Mouse (Mus musculus): ENCODE results near the gene Gm20422.

Gene Gm20422

DNA sequence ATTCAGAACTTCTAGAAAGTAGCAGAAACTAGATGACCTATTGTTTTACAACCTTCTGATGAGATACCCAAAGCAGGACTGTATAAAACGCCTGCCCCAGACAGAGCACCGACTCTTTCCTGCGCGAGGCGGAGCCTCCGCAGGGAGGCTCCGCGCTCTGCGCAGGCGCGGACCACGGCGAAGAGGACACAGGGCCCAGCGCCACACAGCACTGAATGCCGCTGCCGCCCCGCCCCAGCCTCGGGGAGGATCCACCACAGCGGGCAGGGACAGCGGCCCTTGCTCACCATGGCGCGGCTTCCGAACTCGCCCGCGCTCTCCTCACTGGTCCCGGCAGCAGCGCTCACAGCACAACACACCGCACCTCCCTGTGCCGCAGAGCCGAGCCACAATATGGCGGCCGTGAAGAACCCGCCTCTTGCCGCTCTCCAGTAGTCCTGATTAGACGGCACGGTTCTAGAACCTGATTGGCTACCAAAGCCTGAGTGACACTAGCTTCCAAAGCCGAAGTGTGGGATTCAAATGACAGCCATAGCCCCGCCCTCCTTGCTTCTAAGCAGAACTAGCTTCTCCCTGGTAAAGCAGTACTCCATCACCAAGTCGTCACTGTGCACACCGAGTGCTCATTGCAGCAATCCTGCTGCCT, at the start of gene Gm20422:
Gene Gm20422 (minus strand): TSS at position 384 of the 646 bp plus-strand sequence.
- DNase-seq (ENCODE audit: low spot score in 2 of 2) = peak; percentile 87 to 88

DNA sequence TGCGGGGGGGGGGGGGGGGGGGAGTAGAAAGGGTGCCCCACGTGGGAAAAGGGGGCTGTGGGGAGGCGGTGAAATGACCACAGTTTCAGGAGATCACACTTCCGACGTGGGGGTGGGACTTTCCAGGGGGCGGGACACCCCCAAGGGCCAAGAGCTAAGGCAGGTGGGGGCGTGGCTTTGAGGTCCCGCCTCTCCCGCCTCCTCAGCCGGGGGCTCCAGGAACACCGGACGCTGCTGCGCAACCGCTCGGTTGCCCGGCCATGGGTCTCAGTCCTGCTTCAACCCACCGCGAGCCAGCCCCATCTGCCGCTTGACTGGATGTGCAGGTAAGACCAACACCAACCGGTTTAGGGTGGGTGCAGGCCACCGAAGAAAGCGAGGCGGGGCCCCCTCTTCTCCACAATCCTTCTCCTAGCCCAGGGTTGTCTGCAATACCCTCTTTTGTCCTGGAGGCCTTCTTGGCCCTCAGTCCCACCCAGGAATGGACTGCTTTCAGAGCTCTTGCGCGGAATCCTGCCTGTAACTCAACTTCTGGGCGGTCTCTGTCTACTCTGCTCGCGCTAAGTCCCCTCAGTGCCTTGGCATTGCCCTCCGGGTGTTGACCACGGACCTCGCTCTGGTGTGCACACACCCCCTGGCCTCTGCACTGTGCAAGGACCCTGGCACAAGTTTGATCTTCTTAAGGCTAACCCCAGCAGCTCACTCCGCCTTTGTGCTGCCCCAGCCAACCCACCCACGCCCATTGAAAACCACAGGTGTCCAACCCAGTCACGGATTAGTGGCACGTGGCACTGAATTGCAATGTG, 47.9 kb upstream of the Gm20422 start, which contains the start of gene Lpar2:
Gene Lpar2 (plus strand): TSS at position 44 of the 806 bp plus-strand sequence.
- DNase-seq (ENCODE audit: low spot score in 2 of 2) = peak in 1 of 2 experiments; percentile 49

GRCm38 (mm10) chr8:69821971-69822385, 47.3 kb upstream of the Gm20422 start:
- no peak for DNase-seq (ENCODE audit: low spot score in 2 of 2)

DNA sequence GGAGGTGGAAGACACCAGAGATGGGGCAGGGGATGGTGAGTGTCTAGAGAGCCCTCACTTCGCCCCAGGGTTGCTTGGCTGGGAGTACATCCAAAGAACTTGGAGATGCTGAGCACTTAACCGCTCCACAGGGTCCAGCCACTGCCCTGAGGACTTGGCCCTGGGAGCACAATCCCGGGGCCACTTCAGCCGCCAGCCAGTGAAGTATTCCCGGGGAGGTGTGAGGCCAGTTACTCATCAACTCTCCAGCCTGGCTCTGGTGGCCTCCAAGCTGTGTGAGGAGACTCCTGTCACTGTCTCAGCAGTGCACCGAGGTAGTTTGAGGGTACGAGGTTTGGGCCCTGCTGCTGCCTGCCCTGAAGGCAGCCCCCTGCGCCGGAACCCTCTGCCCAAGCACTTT, 45.8 kb upstream of the Gm20422 start:
- DNase-seq (ENCODE audit: low spot score in 2 of 2) = no peak

DNA sequence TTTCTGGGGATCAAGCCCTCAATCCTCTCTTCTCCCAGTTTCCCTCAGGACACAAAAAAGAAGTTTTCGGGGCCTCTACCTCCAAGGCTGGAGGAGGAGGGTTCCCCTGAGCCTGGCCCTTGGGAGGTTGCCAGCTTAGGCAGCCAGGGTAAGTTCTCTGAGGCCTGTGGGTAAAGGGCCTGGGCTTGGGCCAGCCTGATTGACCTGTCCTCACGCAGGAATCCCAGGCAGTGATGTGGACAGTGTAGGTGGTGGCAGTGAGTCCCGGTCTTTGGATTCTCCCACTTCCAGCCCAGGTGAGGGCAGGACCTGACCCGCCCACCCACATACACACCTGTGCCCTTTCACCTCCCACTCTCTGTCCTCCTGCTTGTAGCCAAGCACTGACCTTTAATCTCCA, 40.7 kb upstream of the Gm20422 start:
- no peak for DNase-seq (ENCODE audit: low spot score in 2 of 2)

DNA sequence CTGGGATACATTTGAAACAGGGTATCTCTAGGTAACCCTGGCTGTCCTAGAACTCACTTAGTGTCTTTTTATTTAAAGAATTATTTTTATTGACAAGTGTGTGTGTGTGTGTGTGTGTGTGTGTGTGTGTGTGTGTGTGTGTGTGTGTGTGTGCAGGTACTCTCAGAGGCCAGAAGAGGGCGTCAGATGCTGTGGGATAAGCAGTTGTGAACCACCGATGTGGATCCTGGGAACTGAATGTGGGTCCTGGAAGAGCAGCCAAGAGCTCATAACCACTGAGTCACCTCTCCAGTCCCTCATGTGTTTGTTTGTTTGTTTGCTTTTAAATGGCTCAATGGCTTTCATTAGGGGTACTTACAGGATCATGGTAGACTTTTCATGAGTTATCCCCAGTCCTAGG, 40.2 kb upstream of the Gm20422 start:
- no peak for DNase-seq (ENCODE audit: low spot score in 2 of 2)

- no peak for DNase-seq (ENCODE audit: low spot score in 2 of 2)
Observed at GRCm38 (mm10) chr8:69809820-69810219, 35.1 kb upstream of the Gm20422 start.

DNA sequence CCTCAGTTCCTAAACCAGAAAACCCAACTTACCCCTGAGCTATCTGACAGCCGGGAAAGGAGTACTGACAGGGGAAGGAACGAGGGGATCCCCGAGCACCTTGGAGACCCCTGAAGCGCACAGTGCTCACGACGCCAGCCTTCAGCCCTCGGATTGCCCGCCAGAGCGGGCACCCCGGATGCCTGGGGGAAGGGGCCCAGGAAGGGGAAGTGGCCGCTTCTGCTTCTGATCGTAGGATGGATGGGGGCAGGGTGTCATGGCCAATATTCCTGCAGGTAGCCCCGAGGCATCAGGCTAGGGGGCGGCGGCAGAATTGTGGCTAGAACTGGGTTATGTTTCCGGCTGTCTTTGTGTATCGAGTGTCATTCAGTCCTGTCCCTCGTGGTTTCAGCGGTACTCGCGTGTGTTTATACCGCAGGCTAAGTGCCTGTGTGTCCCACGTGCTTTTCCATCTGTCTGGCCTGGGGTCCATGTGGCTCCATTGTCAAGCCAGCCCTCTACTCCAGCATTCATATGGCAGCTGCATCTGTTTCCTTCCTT, 34.2 kb upstream of the Gm20422 start:
- no peak for DNase-seq (ENCODE audit: low spot score in 2 of 2)

DNA sequence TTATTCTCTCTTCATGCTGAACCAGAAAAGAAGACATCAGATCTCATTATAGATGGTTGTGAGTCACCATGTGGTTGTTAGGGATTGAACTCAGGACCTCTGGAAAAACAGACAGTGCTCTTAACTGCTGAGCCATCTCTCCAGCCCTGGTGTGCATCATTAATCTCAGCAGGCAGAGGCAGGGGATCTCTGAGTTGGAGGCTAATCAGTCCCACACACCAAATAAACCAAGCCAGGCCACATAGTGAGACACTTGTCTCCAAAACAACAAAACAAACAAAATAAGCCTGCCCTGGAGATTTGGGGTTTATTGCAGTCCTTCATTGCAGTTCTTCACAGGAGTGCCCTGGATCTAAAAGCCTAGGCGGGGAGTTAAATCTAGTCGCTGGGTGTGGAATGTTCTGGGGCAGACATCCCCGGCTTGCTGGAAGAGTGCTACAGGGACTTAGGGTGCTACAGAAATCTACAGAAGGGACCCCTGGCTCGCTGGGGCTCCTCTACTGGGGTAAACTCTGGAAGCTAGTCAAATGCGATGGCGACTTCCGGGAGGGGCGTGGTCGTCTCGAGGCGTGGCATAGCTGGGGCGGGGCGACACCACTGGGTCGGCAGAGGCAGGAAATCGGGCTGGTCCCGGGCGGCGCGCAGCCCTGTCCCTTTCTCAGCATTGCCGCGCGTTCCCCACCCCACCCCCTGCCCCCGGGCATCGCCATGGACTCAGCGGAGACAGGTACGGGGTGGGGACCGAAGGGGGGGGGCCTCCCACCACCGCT, 33.6 kb upstream of the Gm20422 start, which contains the start of gene Gmip:
Gene Gmip (plus strand): TSS at position 586 of the 770 bp plus-strand sequence.
- peak in 1 of 2 experiments; percentile 59 for DNase-seq (ENCODE audit: low spot score in 2 of 2)

DNA sequence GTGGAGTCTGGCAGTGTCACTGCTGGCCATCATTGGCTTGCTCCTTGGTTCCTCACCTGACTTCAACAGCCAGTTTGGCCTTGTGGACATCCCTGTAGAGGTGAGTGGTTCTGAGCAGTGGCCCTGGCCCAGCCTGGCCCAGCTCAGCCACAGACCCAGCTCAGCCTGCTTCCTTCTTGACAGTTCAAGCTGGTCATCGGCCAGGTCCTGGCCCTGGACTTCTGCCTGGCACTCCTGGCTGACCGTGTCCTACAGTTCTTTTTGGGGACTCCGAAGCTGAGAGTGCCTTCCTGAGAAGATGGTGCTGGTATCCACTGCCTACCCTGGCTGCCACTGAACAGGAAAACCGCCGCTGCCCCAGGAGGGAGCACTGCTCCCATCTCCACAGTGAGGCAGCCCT, 32.5 kb upstream of the Gm20422 start:
- no peak for DNase-seq (ENCODE audit: low spot score in 2 of 2)

DNA sequence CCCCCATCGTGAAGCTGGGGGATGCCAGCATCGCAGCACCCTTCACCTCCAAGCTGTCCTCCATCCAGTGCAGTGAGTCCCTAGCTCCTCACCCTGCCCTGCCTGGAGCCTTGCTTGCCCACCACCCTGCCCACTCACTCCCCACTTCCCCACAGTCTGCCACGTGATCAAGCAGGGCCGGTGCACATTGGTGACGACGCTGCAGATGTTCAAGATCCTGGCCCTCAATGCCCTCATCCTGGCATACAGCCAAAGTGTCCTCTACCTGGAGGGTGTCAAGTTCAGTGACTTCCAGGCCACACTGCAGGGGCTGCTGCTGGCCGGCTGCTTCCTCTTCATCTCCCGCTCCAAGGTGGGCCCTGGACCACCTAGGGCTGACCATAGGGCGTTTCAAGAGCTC, 30.8 kb upstream of the Gm20422 start:
- DNase-seq (ENCODE audit: low spot score in 2 of 2) = no peak

GRCm38 (mm10) chr8:69805086-69805485, 30.4 kb upstream of the Gm20422 start:
- no peak for DNase-seq (ENCODE audit: low spot score in 2 of 2)

DNA sequence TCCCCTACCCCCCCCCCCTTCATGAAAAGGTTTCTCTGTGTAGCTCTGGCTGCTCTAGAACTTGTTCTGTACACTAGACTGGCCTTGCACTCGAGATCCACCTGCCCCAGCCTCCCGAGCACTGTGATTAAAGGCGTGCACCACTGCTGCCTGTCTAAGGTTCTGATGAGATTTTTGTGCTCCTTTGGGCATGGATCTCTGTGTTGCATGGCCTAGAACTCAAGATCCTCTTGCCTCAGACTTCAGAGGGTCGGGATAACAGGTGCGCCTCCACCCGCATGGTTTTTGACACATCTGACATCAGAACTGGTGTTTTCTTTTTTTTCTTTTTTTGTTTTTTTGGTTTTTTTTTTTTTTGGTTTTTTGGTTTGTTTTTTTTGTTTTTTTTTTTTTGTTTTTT, 29.9 kb upstream of the Gm20422 start:
- DNase-seq (ENCODE audit: low spot score in 2 of 2) = peak in 1 of 2 experiments; percentile 2

GRCm38 (mm10) chr8:69803366-69803765, 28.7 kb upstream of the Gm20422 start:
- peak in 1 of 2 experiments; percentile 4 for DNase-seq (ENCODE audit: low spot score in 2 of 2)

DNA sequence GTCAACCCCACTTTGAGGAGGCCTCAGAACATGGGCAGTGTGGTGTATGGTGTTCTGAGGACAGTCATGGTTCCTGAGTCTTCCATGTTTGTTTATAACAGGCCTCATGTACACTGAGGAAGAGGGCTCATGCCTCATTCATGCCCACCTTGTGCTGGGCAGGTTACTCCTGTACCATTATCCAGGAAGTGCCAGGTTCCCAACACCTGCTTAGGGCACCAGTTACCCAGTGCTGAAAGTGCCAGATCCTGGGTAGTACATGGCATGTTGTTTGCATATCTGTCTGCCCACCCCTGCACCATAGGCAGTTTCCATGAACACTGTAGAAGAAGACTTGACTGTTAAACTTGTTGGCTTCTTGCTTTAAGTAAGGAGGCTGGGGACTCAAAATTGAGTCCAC, 27.5 kb upstream of the Gm20422 start:
- DNase-seq (ENCODE audit: low spot score in 2 of 2) = peak in 1 of 2 experiments; percentile 2

DNA sequence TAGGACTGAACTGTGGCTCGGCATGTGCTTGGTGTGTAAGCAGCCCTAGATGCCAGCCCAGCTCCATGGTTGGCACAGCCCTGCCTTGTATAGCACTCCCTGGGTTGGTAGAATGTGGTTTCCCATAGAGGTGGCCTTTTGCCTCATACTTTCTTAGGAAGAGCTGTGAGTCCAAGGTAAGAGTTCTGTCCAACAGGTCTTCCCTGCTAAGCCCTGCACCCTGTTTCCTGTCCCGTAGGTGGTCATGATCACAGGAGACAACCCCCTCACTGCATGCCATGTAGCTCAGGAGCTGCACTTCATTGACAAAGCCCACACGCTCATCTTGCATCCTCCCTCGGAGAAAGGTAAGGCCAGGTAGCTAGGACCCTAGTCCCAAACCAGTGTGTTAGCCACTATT, 27.1 kb upstream of the Gm20422 start:
- peak in 1 of 2 experiments; percentile 2 for DNase-seq (ENCODE audit: low spot score in 2 of 2)

DNA sequence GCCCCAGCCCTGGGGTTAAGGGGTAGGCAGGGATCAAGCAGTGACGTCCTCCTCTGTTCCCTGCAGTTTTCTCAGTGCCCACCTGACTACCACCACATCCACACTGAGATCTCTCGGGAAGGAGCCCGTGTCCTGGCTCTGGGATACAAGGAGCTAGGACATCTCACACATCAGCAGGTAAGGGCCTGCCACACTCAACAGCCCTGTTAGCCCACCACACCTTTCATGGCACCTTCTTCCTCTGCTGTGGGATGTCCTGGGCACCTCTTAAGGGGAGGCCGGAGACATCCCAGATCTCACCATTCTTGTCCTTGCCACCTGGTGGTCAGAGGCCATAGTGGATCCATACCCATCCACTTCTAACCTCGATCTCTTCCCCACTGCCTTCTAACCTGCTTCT, 25.3 kb upstream of the Gm20422 start:
- DNase-seq (ENCODE audit: low spot score in 2 of 2) = peak; percentile 3

DNA sequence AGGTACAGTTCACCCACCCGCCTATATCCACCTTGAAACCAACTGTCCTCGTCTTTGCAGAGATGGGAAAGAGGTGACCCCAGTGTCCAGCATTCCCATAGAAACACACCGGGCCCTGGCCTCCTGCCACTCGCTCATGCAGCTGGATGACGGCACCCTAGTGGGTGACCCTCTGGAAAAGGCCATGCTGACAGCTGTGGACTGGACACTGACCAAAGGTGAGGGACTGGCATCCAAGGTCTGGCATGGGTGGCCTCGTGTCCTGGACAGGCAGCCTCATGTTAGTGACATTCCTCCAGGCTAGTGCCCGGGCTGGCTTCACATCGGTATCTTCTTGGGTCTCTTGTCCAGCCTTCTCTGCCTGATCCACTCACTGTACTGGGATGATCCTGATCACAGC, 24.6 kb upstream of the Gm20422 start:
- DNase-seq (ENCODE audit: low spot score in 2 of 2) = peak; percentile 8 to 20

DNA sequence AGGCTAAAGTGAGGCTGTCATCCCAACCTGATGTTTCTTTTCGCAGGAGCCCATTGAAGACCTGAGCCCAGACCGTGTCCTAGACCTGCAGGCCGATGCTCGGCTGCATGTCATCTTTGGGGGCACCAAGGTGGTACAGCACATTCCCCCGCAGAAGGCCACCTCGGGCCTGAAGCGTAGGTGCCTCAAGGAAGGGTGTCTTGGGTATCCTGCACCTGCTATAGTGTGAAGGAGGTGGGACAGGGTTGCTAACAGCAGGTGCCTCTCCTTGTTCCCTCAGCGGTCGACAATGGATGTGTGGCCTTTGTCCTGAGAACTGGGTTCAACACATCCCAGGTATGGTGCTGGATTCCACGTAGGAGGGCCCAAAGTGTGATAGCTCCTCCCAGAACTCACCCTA, 23.0 kb upstream of the Gm20422 start:
- peak in 1 of 2 experiments; percentile 4 for DNase-seq (ENCODE audit: low spot score in 2 of 2)

DNA sequence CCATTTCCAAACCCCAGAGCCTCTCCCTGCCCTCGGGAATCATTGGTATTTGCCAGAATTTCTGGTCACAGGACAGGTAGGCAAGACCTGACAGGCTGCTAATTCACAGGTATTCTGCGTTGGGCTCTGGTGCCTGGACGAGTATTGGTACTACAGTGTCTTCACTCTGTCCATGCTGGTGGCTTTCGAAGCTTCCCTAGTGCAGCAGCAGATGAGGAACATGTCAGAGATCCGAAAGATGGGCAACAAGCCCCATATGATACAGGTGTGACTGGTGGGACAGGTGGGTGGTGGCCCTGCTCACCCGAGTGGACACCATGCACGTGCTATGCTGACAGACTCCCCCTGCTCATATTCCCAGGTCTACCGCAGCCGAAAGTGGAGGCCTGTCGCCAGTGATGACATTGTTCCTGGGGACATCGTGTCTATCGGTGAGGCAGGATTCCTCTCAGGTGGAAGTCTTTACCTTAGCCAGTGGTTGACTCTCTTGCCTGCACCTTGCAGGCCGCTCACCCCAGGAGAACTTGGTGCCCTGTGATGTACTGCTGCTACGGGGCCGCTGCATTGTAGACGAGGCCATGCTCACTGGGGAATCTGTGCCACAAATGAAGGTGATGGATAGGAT, 22.1 kb upstream of the Gm20422 start:
- DNase-seq (ENCODE audit: low spot score in 2 of 2) = peak in 1 of 2 experiments; percentile 4

DNA sequence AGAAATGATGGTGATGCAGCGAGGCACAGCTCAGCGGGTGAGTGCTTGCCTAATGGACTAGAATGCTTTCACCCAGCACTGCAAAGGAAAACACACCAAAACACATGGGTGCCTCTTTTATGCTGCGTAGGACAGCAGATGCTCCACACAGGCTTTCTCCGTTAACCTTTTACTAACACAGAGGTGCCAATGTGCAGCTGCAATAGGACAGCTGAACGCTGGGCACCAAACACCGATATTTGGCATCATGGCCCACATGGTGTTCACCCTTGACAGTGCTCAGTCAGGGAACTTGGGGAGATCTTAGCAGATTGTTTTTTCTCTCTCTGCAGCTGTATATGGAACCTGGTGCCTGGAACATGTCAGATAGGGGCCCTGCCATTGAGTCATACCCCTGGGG, 20.2 kb upstream of the Gm20422 start:
- DNase-seq (ENCODE audit: low spot score in 2 of 2) = peak in 1 of 2 experiments; percentile 3
